Mouse (Mus musculus): Measurements from ENCODE around the gene Smagp. TPM values are rescaled to one million over a fixed set of nuclear protein-coding genes. Genes with fewer than 3 reads are reported as not detected.

Smagp gene
- polyA plus RNA-seq (2014; fragmentation: Illumina TruSeq; extraction: RNeasy Lipid Tissue Mini Kit (QIAGEN cat#74804); ENCODE audit: low read depth, low replicate concordance): not detected

GRCm38 (mm10) chr15:100636700-100637501 lies at the start of gene Smagp:
TSS of gene Smagp (minus strand) at chr15:100636940.

GRCm38 (mm10) chr15:100669337-100669736 lies 32.6 kb upstream of the Smagp start, which contains the start of gene Bin2:
TSS of gene Bin2 (minus strand) at chr15:100669553.

GRCm38 (mm10) chr15:100614996-100615824 lies 21.5 kb downstream of the Smagp start, which contains the start of gene Dazap2:
TSS of gene Dazap2 (plus strand) at chr15:100615349.

GRCm38 (mm10) chr15:100599276-100600046 lies 37.3 kb downstream of the Smagp start, which contains the start of gene Pou6f1:
TSS of gene Pou6f1 (minus strand) at chr15:100599984.

Other genes with a start within 250 kb of the Smagp start
- 0.17 TPM for gene Gm5475, start 214.8 kb downstream of the Smagp start, polyA plus RNA-seq (2014; fragmentation: Illumina TruSeq; extraction: RNeasy Lipid Tissue Mini Kit (QIAGEN cat#74804); ENCODE audit: low read depth, low replicate concordance)
- 10.5 TPM for gene Slc11a2, start 211.9 kb downstream of the Smagp start, polyA plus RNA-seq (2014; fragmentation: Illumina TruSeq; extraction: RNeasy Lipid Tissue Mini Kit (QIAGEN cat#74804); ENCODE audit: low read depth, low replicate concordance)
- 8.6 TPM for gene Letmd1, start 167.9 kb downstream of the Smagp start, polyA plus RNA-seq (2014; fragmentation: Illumina TruSeq; extraction: RNeasy Lipid Tissue Mini Kit (QIAGEN cat#74804); ENCODE audit: low read depth, low replicate concordance)
- gene Csrnp2, start 141.5 kb downstream of the Smagp start, polyA plus RNA-seq (2014; fragmentation: Illumina TruSeq; extraction: RNeasy Lipid Tissue Mini Kit (QIAGEN cat#74804); ENCODE audit: low read depth, low replicate concordance): 11.5 TPM
- gene Tfcp2, start 84.9 kb downstream of the Smagp start, polyA plus RNA-seq (2014; fragmentation: Illumina TruSeq; extraction: RNeasy Lipid Tissue Mini Kit (QIAGEN cat#74804); ENCODE audit: low read depth, low replicate concordance): 9.3 TPM
- gene Pou6f1, start 37.0 kb downstream of the Smagp start, polyA plus RNA-seq (2014; fragmentation: Illumina TruSeq; extraction: RNeasy Lipid Tissue Mini Kit (QIAGEN cat#74804); ENCODE audit: low read depth, low replicate concordance): 12.5 TPM
- 106 TPM for gene Dazap2, start 21.6 kb downstream of the Smagp start, polyA plus RNA-seq (2014; fragmentation: Illumina TruSeq; extraction: RNeasy Lipid Tissue Mini Kit (QIAGEN cat#74804); ENCODE audit: low read depth, low replicate concordance)
- gene Bin2, start 32.6 kb upstream of the Smagp start, polyA plus RNA-seq (2014; fragmentation: Illumina TruSeq; extraction: RNeasy Lipid Tissue Mini Kit (QIAGEN cat#74804); ENCODE audit: low read depth, low replicate concordance): 10.4 TPM
- gene Cela1, start 51.0 kb upstream of the Smagp start, polyA plus RNA-seq (2014; fragmentation: Illumina TruSeq; extraction: RNeasy Lipid Tissue Mini Kit (QIAGEN cat#74804); ENCODE audit: low read depth, low replicate concordance): not detected
- gene Galnt6, start 92.4 kb upstream of the Smagp start, polyA plus RNA-seq (2014; fragmentation: Illumina TruSeq; extraction: RNeasy Lipid Tissue Mini Kit (QIAGEN cat#74804); ENCODE audit: low read depth, low replicate concordance): 0.36 TPM
- 14.5 TPM for gene Slc4a8, start 124.8 kb upstream of the Smagp start, polyA plus RNA-seq (2014; fragmentation: Illumina TruSeq; extraction: RNeasy Lipid Tissue Mini Kit (QIAGEN cat#74804); ENCODE audit: low read depth, low replicate concordance)
- 4.8 TPM for gene Scn8a, start 232.9 kb upstream of the Smagp start, polyA plus RNA-seq (2014; fragmentation: Illumina TruSeq; extraction: RNeasy Lipid Tissue Mini Kit (QIAGEN cat#74804); ENCODE audit: low read depth, low replicate concordance)

Measured in testis, adult 10 weeks (tissue).